Mouse (Mus musculus): ENCODE measurements around the gene Rnf128.

DNA sequence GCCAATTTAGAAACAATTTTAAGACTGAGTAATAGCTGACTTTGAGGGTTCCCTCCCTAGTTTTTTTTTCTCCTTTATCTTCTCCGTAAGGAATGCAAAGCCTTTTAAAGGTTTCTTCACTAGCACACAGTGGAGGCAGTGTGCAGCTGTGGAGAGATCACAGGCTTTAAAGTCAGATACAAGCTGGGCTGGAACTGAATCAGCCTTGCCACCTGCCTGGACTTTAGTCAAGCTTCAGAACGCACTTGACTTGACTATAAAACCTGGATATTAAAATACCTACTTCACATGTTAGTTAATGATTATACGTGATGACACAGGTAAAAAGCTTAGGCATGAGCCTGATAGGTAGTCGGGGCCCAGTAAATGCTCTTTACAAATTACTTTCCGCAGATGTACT, 89.1 kb downstream of the Rnf128 start:
- TF ChIP-seq CTCF (IDR thresholded peaks at IDR 0.05; ENCODE audit: insufficient read depth, low read length) (no peak), POLR2A (IDR thresholded peaks at IDR 0.05; ENCODE audit: borderline replicate concordance, extremely low read depth, low read depth, low read length) (no peak)

All from lung, adult 2 months (tissue).